Mouse (Mus musculus) spleen, adult 2 months (tissue): ENCODE results near the gene Chit1.

Source experiments
- CTCF ChIP-seq: fragments of 200-500 bp; IDR thresholded peaks from 2 replicates; pipeline ENCODE4 v1.5.1; 2011; ENCODE audit warnings: mild to moderate bottlenecking, inconsistent platforms; ENCODE audit not compliant: insufficient read depth, insufficient read length, insufficient replicate concordance; ENCODE audit errors: extremely low read depth
- POLR2A ChIP-seq: fragments of 200-500 bp; IDR thresholded peaks from 2 replicates; pipeline ENCODE4 v1.6.1; 2011; ENCODE audit warnings: low read depth, low read length, inconsistent platforms

DNA sequence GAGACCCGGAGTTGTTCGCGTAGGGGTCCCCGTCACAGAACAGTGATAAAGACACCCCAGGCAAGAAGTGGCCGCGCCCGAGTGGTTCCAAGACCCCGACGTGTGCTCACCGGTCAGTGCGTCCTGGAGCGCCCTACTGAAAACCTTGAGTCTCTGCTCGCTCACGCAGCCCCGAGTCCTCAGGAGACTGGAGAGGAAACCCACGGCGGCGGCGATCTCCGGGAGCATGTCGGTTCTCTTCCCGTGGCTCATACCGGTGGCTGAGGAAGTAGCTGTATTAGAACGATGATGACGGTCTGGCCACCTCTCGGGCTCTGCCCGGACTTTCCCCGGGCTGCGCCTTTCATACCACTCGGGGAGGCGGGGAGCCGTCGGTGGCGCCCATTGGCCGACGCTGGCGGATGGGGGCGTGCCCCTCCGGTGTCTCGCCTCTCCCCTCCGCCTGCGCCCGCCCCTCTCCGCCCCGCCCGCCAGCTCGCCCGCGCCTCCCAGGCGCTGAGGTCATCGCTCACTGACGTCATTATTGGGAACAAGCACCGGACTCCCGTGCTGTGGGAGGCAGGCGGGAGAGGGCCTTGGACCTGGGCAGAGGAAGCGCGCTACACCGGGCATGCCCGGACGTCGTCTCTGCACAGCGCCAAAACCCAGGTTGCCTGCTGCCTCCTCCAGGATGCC, 32.1 kb upstream of the Chit1 start, which contains the start of gene Btg2:
- TF ChIP-seq CTCF (no peak), POLR2A (peak; percentile 100)
